Mouse (Mus musculus): Measurements from ENCODE around the gene Nkapl. TPM values are rescaled to one million over a fixed set of nuclear protein-coding genes. Genes with fewer than 3 reads are reported as not detected.

The Nkapl gene
- polyA plus RNA-seq, 1 experiment from 2014 or later: 2.4 TPM

GRCm38 (mm10) chr13:21417298-21418010, 50.9 kb downstream of the Nkapl start:
- no peak overlapping the region for H3K9ac ChIP-seq (ENCODE audit: low read length)
- peak; percentile 71; the same call in 1 of the 2 replicates for ATAC-seq (ENCODE audit: low FRiP score, low TSS enrichment)
- H3K36me3 ChIP-seq (ENCODE audit: control insufficient read depth, insufficient read depth, low read length): no peaks in the 10 kb centered on the region
- H3K27ac ChIP-seq (replicated peaks): peak overlapping the region; percentile 41; the same call in 1 of the 2 replicates
- no peak for DNase-seq (ENCODE audit: low spot score)
- H3K27me3 ChIP-seq (ENCODE audit: control insufficient read depth, insufficient read depth, low read length): no peaks in the 10 kb centered on the region
- WGBS: 65% methylated on average over 6 of the region's 6 CpGs
- no peak overlapping the region for H3K4me2 ChIP-seq (replicated peaks; ENCODE audit: low read depth)
- H3K4me3 ChIP-seq (ENCODE audit: low read depth, low read length): no peak overlapping the region
- no peaks in the 10 kb centered on the region for H3K4me1 ChIP-seq (replicated peaks; ENCODE audit: control insufficient read depth, insufficient read depth)
- TF ChIP-seq EP300 (optimal IDR thresholded peaks at IDR 0.05): no peak
- TF ChIP-seq CTCF (IDR thresholded peaks at IDR 0.05; ENCODE audit: low read depth): no peak
- H3K9me3 ChIP-seq (ENCODE audit: control insufficient read depth, low read length): no peaks in the 10 kb centered on the region

MicroRNAs encoded within 50 kb of the gene (microRNA counts, 519-probe panel; counts per million panel counts)
- microRNA mmu-miR-1896: not detected

Small RNA genes lying within 50 kb of the gene (microRNA-seq; reads per million reads assigned to microRNA genes)
- gene Mir1896: not detected

Other genes starting within 250 kb of the Nkapl start
- 0.06 TPM in 1 of 2 replicates, not detected in the other for gene Gpx5, start 175.8 kb downstream of the Nkapl start, polyA plus RNA-seq (2015; fragmentation: Nextera tagmentation; extraction: Ambion mirVana)
- 0.07 TPM in 1 of 2 replicates, not detected in the other for gene Gpx6, start 156.4 kb downstream of the Nkapl start, polyA plus RNA-seq (2015; fragmentation: Nextera tagmentation; extraction: Ambion mirVana)
- not detected in 2 replicates for gene Olfr1367, start 121.6 kb downstream of the Nkapl start, polyA plus RNA-seq (2015; fragmentation: Nextera tagmentation; extraction: Ambion mirVana)
- 4.3 and 4.6 TPM in 2 replicates for gene Zscan12, start 105.7 kb downstream of the Nkapl start, polyA plus RNA-seq (2015; fragmentation: Nextera tagmentation; extraction: Ambion mirVana)
- 32.9 and 36.4 TPM in 2 replicates for gene Zkscan3, start 65.8 kb downstream of the Nkapl start, polyA plus RNA-seq (2015; fragmentation: Nextera tagmentation; extraction: Ambion mirVana)
- 0.75 and 0.90 TPM in 2 replicates for gene Pgbd1, start 27.5 kb downstream of the Nkapl start, polyA plus RNA-seq (2015; fragmentation: Nextera tagmentation; extraction: Ambion mirVana)
- 16.5 and 17.3 TPM in 2 replicates for gene Zscan26, start 14.8 kb downstream of the Nkapl start, polyA plus RNA-seq (2015; fragmentation: Nextera tagmentation; extraction: Ambion mirVana)
- 1.7 and 2.4 TPM in 2 replicates for gene Zkscan4, start 10.4 kb upstream of the Nkapl start, polyA plus RNA-seq (2015; fragmentation: Nextera tagmentation; extraction: Ambion mirVana)
- not detected in 2 replicates for gene Gm10065, start 10.9 kb upstream of the Nkapl start, polyA plus RNA-seq (2015; fragmentation: Nextera tagmentation; extraction: Ambion mirVana)
- gene AK157302, start 26.7 kb upstream of the Nkapl start, polyA plus RNA-seq (2015; fragmentation: Nextera tagmentation; extraction: Ambion mirVana): 0.28 and 0.33 TPM in 2 replicates
- gene Gm11273, start 32.9 kb upstream of the Nkapl start, polyA plus RNA-seq (2015; fragmentation: Nextera tagmentation; extraction: Ambion mirVana): 12.3 and 12.9 TPM in 2 replicates
- gene Zkscan8, start 62.6 kb upstream of the Nkapl start, polyA plus RNA-seq (2015; fragmentation: Nextera tagmentation; extraction: Ambion mirVana): 1.6 and 2.4 TPM in 2 replicates
- gene Olfr1366, start 74.3 kb upstream of the Nkapl start, polyA plus RNA-seq (2015; fragmentation: Nextera tagmentation; extraction: Ambion mirVana): 0.07 TPM in 2 replicates
- 0.04 TPM in 1 of 2 replicates, not detected in the other for gene Olfr1535, start 91.4 kb upstream of the Nkapl start, polyA plus RNA-seq (2015; fragmentation: Nextera tagmentation; extraction: Ambion mirVana)
- not detected in 2 replicates for gene Olfr1364, start 113.2 kb upstream of the Nkapl start, polyA plus RNA-seq (2015; fragmentation: Nextera tagmentation; extraction: Ambion mirVana)
- gene Olfr1362, start 145.5 kb upstream of the Nkapl start, polyA plus RNA-seq (2015; fragmentation: Nextera tagmentation; extraction: Ambion mirVana): not detected in 2 replicates
- gene Olfr11, start 174.0 kb upstream of the Nkapl start, polyA plus RNA-seq (2015; fragmentation: Nextera tagmentation; extraction: Ambion mirVana): not detected in 2 replicates
- gene Olfr1361, start 194.9 kb upstream of the Nkapl start, polyA plus RNA-seq (2015; fragmentation: Nextera tagmentation; extraction: Ambion mirVana): not detected in 2 replicates
- not detected in 2 replicates for gene Olfr1360, start 208.9 kb upstream of the Nkapl start, polyA plus RNA-seq (2015; fragmentation: Nextera tagmentation; extraction: Ambion mirVana)
- gene Olfr1359, start 229.6 kb upstream of the Nkapl start, polyA plus RNA-seq (2015; fragmentation: Nextera tagmentation; extraction: Ambion mirVana): not detected in 2 replicates
- gene Hist1h2bl, start 247.6 kb upstream of the Nkapl start, polyA plus RNA-seq (2015; fragmentation: Nextera tagmentation; extraction: Ambion mirVana): 0.85 and 1.5 TPM in 2 replicates
- gene Hist1h2ai, start 247.9 kb upstream of the Nkapl start, polyA plus RNA-seq (2015; fragmentation: Nextera tagmentation; extraction: Ambion mirVana): 8.8 and 14.4 TPM in 2 replicates
- 1.1 and 4.1 TPM in 2 replicates for gene Hist1h3h, start 249.2 kb upstream of the Nkapl start, polyA plus RNA-seq (2015; fragmentation: Nextera tagmentation; extraction: Ambion mirVana)

Measured in stomach, postnatal 0 days (tissue).